Mouse (Mus musculus): ENCODE data around the gene Dagla. TPM values are rescaled to one million over a fixed set of nuclear protein-coding genes. Genes with fewer than 3 reads are reported as not detected.

Gene Dagla
- total RNA-seq (2021) = 100 to 1,000 TPM; 121 to 142 TPM

DNA sequence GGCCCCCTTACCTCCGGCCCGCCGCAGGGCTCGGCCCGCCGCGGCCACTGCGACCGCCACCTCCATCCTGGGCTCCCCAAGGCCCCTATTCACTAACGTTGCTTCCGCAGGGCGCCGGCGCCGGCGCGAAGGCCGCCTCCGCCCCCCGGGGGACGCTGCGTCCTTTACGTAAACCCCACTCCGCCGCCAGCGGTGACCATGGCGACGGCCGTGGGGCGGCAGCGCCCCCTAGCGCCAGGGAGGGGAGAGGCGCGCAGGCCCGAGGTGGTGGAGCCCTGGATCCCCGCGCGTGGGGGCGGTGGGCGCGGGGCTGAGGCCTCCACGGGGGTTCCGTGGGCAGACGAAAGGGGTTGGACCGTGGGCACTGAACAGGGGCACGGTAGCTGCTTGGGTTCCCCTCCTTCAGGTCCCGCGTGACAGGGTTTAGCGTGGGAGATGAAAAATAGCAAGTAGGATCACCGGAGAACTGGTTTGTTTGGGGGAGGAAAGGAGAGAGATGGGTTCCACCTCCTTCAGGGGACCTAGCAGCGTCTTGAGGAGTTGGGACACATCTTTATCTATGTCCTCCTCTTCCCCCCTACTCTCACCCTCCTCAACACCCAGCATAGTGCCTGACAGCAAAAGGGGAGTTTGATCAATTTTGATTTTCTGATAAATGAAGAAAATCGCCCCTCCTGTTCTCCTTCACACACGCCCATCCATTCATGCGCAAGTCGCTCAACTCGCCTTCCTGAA is at the start of gene Dagla:
TSS of gene Dagla (minus strand) at position 68 of the 735 bp plus-strand sequence.
- peak; percentile 87 to 98 for DNase-seq (ENCODE audit: extremely low spot score in 1 of 2, low spot score in 1 of 2)

GRCm38 (mm10) chr19:10352218-10352617 is 47.5 kb upstream of the Dagla start:
- no peak for DNase-seq (ENCODE audit: extremely low spot score in 1 of 2, low spot score in 1 of 2)

DNA sequence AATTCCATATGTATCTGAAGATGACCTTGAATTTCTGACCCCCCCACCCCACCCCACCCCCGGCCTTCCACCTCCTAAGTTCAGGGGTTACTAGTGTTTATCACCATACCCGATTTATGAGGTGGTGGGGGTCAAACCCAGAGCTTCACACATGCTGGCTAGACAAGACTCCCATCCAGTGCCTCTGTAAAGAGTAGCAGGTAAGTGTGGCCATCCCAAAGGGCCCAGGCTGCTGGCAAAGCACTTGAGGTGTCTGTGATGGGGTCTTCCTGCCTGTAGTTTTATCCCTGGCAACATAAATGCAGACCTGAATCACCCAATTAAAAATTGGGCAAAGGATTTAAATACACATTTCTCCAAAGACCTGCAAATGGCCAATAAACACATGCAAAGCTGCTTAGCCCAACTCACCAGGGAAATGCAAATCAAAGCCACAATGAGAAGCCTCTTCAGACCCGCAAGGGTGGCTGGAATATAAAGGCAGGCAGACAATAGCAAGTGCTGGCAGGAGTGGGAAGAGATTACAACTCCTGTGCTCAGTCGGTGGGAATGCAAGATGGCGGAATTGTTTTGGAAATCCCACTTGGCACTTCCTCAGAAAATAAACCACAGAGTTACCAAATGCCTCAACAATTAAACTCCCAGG is 43.1 kb upstream of the Dagla start:
- DNase-seq (ENCODE audit: extremely low spot score in 1 of 2, low spot score in 1 of 2) = no peak

DNA sequence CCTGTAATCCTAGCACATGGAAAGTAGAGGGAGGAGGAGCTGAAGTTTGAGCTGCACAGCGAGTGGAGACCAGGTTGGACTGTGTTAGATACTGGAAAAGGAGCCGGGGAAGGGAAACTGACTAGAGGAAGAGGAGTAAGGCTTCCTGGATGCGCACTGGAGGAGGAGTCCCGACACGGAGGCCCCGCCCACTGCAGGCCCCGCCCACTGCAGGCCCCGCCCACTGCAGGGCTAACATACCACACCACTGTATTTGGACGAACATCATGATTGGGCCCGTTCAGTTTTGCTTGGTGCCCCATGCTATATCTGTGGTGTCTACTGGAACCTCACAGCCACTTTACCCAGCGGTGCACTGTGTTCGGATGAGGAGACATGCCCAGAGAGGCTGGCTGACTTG is 41.0 kb upstream of the Dagla start:
- DNase-seq (ENCODE audit: extremely low spot score in 1 of 2, low spot score in 1 of 2) = no peak

DNA sequence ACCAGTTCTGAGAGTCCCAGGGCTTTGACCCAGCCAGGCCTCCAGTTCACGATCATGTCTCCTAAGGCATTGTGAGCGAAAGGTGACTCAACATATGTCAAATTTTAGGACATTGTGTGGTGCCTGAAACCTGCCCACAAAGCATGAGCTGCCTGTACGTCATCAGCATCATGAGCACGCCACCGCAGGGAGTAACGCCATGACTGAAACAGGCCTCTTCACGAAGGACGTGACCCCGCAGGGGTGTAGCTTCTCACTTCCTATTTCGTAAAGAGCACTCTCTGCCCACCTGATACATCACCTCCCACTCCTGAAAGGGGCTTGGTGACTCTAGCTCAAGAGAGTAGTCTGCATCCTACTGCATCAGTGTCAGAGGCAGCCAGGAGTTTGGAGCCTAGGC is 39.2 kb upstream of the Dagla start:
- no peak for DNase-seq (ENCODE audit: extremely low spot score in 1 of 2, low spot score in 1 of 2)

DNA sequence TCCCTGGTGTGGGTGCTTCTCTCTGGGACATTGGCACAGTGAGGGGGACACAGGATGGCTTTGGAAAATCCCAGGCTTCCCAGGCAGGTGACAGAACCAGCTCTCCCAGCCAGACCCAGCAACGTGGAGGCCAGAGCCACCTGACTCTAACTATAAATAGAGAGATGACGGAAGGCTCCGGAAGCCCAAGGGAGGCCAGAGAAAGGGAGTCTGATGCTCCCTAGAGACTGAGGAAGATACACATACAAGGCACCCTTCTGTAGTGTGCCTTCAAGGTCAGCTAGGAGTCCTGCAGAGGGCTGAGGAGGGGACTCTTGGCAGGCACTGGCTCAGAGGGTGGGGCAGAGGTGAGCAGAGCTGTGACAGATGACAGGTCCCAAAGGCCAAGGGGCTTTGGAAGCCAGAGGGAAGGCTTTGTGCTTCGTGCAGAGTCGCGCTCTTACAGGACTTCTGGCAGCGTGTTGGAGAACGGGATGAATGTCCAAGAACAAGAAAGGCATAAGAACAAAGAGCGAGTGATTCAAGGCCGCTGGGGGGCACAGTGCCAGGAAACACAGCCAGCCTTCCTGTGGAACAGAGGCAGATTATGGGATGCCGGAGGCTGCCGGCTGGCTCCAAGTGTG is 37.3 kb upstream of the Dagla start:
- peak; percentile 64 to 83 for DNase-seq (ENCODE audit: extremely low spot score in 1 of 2, low spot score in 1 of 2)

DNA sequence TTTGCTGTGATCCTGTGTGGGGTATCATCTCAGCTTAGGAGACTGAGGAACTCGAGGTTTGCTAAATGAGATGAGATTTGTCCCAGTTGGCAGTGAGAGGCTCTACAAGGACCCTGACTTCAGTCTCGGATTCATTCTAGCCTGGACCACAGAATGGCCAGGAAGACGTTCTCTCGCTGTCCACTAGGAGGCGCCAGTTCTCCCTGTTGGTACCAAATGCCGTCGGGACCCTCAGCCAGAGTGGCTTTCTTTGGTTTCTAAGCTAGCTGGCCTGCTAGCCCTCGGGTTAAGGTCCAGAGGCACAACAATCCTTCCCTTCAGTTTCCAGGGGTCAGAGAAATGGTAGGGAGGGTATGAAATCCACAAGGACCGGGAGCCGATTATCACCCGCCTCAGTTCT is 36.5 kb upstream of the Dagla start:
- DNase-seq (ENCODE audit: extremely low spot score in 1 of 2, low spot score in 1 of 2) = peak; percentile 65 to 85

- DNase-seq (ENCODE audit: extremely low spot score in 1 of 2, low spot score in 1 of 2) = no peak
These were observed 36.0 kb upstream of the Dagla start for GRCm38 (mm10) chr19:10340661-10341060.

GRCm38 (mm10) chr19:10339271-10339670 is 34.6 kb upstream of the Dagla start:
- DNase-seq (ENCODE audit: extremely low spot score in 1 of 2, low spot score in 1 of 2) = no peak

DNA sequence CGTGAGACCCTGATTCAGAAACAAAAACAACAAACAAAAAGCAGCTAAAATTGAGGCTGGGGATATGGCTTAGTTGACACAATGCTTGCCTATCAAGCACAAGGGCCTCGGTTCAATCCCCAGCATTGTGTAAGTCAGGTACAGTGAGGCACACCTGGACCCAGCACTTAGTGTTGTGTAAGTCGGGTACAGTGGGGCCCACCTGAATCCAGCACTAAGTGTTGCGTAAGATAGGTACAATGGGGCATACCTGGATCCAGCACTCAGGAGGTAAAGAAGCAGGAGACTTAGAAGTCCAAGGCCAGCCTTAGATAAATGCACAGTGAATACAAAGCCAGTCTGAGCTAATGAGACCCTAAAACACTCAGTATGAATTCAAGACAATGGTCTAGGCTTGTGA is 34.0 kb upstream of the Dagla start:
- no peak for DNase-seq (ENCODE audit: extremely low spot score in 1 of 2, low spot score in 1 of 2)

GRCm38 (mm10) chr19:10334467-10334866 is 29.8 kb upstream of the Dagla start:
- DNase-seq (ENCODE audit: extremely low spot score in 1 of 2, low spot score in 1 of 2) = no peak

- peak; percentile 72 to 87 for DNase-seq (ENCODE audit: extremely low spot score in 1 of 2, low spot score in 1 of 2)
These were observed 29.0 kb upstream of the Dagla start for GRCm38 (mm10) chr19:10333545-10334252.

DNA sequence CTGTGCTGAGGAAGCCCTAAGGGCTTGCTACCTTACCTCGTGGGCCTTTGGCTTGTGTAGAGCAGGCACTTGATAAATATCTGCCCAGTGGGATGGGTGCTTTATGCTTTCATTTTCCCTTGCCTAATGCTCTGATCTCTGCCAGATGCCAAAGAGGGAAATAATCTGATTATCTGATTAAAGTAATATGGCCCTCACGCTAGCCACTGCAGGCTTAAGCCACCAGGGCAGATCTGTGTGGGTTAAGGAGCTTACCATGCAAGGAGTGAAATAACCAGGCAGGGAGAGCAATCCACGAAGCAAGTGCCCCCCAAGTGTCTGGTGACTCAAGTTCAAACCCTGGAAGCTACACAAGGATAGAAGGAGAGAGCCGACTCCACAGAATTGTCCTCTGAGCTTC is 27.0 kb upstream of the Dagla start:
- no peak for DNase-seq (ENCODE audit: extremely low spot score in 1 of 2, low spot score in 1 of 2)

DNA sequence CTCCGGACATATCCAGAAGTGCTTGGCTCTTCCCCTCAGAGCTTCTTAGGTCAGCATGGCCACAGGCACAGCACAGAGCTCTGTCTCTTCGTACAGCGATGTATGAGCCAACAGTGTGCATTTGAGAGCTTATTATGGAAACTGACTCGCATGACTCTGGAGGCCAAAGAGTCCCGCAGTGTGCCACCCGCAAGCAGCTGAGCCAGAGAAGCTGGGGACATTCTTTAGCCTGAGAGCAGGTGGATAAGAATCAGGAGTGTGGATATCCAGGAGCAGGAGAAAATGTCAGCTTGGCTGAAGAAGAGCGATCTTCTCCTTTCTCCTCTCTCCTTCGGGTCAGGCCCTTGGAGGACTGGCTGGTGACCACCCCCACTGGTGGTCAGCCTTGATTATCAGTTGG is 24.4 kb upstream of the Dagla start:
- DNase-seq (ENCODE audit: extremely low spot score in 1 of 2, low spot score in 1 of 2) = no peak

DNA sequence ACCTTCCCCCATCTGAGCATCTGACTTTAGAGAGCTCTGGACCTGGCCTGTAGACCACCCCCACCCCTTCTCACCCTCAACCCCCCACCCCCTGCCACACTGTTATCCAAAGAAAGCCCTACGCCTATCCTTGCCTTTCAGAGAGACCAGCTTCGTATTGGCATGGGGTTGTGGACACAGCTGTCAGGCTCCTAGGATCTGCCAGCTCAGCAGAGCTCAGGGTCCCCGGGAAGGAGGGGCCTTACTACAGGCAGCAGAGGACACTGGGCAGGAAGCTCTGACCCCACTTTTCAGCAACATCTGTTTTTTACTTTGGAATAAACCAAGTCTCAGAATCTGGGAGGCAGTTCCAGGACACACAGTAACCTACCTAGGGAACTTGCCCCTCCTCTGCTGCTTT is 21.9 kb upstream of the Dagla start:
- no peak for DNase-seq (ENCODE audit: extremely low spot score in 1 of 2, low spot score in 1 of 2)

DNA sequence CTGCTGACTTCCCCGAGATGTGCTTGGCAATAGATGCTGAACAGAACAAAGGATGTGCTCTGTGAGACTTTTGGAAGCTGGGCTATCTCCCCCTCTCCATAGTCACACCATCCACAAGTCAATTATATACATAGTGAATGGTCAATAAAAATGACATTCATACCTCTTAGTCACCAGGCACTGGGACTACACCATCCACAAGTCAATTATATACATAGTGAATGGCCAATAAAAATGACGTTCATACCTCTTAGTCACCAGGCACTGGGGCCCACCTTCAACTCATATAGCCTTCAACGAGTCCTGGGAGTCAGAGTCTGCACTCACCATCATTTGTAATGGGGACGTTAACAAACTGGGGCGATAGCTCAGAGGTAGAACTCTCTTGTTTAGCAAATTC is 19.2 kb upstream of the Dagla start:
- DNase-seq (ENCODE audit: extremely low spot score in 1 of 2, low spot score in 1 of 2) = no peak

GRCm38 (mm10) chr19:10323362-10323837 is 18.7 kb upstream of the Dagla start:
- no peak for DNase-seq (ENCODE audit: extremely low spot score in 1 of 2, low spot score in 1 of 2)

DNA sequence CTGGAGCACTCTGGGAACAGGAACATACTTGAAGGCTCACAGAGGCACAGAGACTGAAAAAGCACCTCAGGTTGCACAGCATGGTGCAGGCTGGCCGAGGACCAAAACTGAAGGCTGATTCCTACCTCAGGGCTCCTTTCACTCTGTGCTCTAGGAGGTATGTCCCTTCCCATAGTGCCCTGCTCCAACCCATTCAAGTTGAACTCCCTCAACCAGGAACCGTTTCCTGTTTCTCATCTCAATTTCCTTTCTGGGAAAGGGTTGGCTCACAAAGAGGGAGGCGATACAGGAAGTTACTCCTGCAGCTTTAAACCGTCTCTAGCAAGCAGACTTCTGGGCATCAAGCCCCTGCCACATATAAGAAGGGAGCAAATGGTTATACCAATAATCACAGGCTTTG is 13.1 kb upstream of the Dagla start:
- DNase-seq (ENCODE audit: extremely low spot score in 1 of 2, low spot score in 1 of 2) = no peak

DNA sequence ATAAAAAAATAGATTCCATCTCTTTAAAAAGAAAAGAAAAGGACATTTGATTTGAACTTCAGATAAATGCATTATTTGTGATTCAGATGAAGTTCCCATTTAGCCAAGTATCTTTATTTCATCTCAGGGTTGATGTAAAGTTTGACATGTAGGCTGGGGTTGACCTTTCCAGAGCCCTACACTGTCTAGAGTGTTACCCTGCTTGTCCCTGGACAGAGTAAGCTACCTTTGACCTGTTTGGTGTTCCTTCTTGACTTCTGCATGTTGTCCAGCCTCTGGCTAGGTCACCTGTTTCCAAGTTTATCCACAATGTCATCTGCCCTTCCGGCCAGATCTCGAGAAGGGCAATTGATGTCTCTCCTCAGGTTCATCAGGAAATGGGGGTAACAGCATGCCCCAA is 12.7 kb upstream of the Dagla start:
- DNase-seq (ENCODE audit: extremely low spot score in 1 of 2, low spot score in 1 of 2) = no peak

GRCm38 (mm10) chr19:10316956-10317355 is 12.3 kb upstream of the Dagla start:
- DNase-seq (ENCODE audit: extremely low spot score in 1 of 2, low spot score in 1 of 2) = no peak

DNA sequence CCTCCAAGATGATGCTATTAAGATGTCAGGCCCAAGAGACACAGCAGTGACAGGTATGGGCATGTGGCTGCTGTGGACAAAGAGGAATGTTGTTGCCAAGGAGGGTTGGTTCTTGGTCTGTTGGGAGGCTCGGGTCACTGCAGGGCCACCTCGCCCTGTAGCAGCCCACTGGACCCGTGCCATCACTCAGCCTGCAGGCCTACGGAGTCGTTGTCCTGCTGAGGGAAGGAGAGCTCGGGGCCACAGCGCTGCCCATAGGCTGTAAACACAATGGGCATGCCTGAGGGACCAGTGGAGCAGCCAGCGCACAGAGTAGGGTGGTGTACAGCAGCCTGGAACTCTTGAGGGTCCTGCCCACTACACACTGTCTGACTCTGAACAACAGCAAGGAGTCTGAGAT is 7.4 kb upstream of the Dagla start:
- DNase-seq (ENCODE audit: extremely low spot score in 1 of 2, low spot score in 1 of 2) = no peak

Data from layer of hippocampus, postnatal 25 days (tissue).